Mouse (Mus musculus): ENCODE results near the gene Gh.
A peak's percentile ranks its signal among the peaks of the same experiment; 100 is the strongest.
"Not testable (repeated sequence)": the region's sequence is repeated elsewhere in the genome, so short reads cannot be mapped to it uniquely, and the experiment has no call there.

The Gh gene

GRCm38 (mm10) chr11:106301765-106302164, at the start of gene Gh:
TSS of gene Gh (minus strand) at chr11:106301865.
- no peak for DNase-seq (ENCODE audit: low spot score in 2 of 2)

GRCm38 (mm10) chr11:106351253-106351652, 49.6 kb upstream of the Gh start:
- no peak for DNase-seq (ENCODE audit: low spot score in 2 of 2)

GRCm38 (mm10) chr11:106350853-106351252, 49.2 kb upstream of the Gh start:
- no peak for DNase-seq (ENCODE audit: low spot score in 2 of 2)

GRCm38 (mm10) chr11:106349772-106350171, 48.1 kb upstream of the Gh start:
- no peak for DNase-seq (ENCODE audit: low spot score in 2 of 2)

GRCm38 (mm10) chr11:106344910-106345309, 43.2 kb upstream of the Gh start:
- DNase-seq (ENCODE audit: low spot score in 2 of 2) = no peak

- DNase-seq (ENCODE audit: low spot score in 2 of 2) = no peak
Observed at GRCm38 (mm10) chr11:106340990-106341520, 39.4 kb upstream of the Gh start.

GRCm38 (mm10) chr11:106339323-106339722, 37.7 kb upstream of the Gh start:
- DNase-seq (ENCODE audit: low spot score in 2 of 2) = not testable (repeated sequence)

GRCm38 (mm10) chr11:106338870-106339269, 37.2 kb upstream of the Gh start:
- DNase-seq (ENCODE audit: low spot score in 2 of 2) = no peak

GRCm38 (mm10) chr11:106338029-106338428, 36.4 kb upstream of the Gh start:
- DNase-seq (ENCODE audit: low spot score in 2 of 2) = no peak

GRCm38 (mm10) chr11:106334066-106334465, 32.4 kb upstream of the Gh start:
- no peak for DNase-seq (ENCODE audit: low spot score in 2 of 2)

GRCm38 (mm10) chr11:106332458-106332857, 30.8 kb upstream of the Gh start:
- no peak for DNase-seq (ENCODE audit: low spot score in 2 of 2)

GRCm38 (mm10) chr11:106329682-106330081, 28.0 kb upstream of the Gh start:
- peak in 1 of 2 experiments; percentile 21 for DNase-seq (ENCODE audit: low spot score in 2 of 2)

GRCm38 (mm10) chr11:106329128-106329527, 27.5 kb upstream of the Gh start:
- DNase-seq (ENCODE audit: low spot score in 2 of 2) = no peak

- no peak for DNase-seq (ENCODE audit: low spot score in 2 of 2)
Observed at GRCm38 (mm10) chr11:106328521-106328920, 26.9 kb upstream of the Gh start.

GRCm38 (mm10) chr11:106326475-106326874, 24.8 kb upstream of the Gh start:
- DNase-seq (ENCODE audit: low spot score in 2 of 2) = no peak

- peak in 1 of 2 experiments; percentile 55 for DNase-seq (ENCODE audit: low spot score in 2 of 2)
Observed at GRCm38 (mm10) chr11:106325566-106326206, 24.0 kb upstream of the Gh start.

GRCm38 (mm10) chr11:106324858-106325257, 23.2 kb upstream of the Gh start:
- DNase-seq (ENCODE audit: low spot score in 2 of 2) = no peak

GRCm38 (mm10) chr11:106318406-106319366, 17.0 kb upstream of the Gh start:
- no peak for DNase-seq (ENCODE audit: low spot score in 2 of 2)

- no peak for DNase-seq (ENCODE audit: low spot score in 2 of 2)
Observed at GRCm38 (mm10) chr11:106317801-106318200, 16.1 kb upstream of the Gh start.

- no peak for DNase-seq (ENCODE audit: low spot score in 2 of 2)
Observed at GRCm38 (mm10) chr11:106316416-106316815, 14.8 kb upstream of the Gh start.

GRCm38 (mm10) chr11:106314333-106314812, 12.7 kb upstream of the Gh start, which contains the start of gene Cd79b:
TSS of gene Cd79b (minus strand) at chr11:106314762.
- DNase-seq (ENCODE audit: low spot score in 2 of 2) = no peak

- no peak for DNase-seq (ENCODE audit: low spot score in 2 of 2)
Observed at GRCm38 (mm10) chr11:106313533-106313932, 11.9 kb upstream of the Gh start.
